Mouse (Mus musculus) heart, postnatal 0 days (tissue): ENCODE results near the gene Msh2. TPM values are rescaled to one million over a fixed set of nuclear protein-coding genes. Genes with fewer than 3 reads are reported as not detected.

Experiments
- ATAC-seq: fragments of 200-750 bp; cut with Nextera tagmentation; 2 replicates; pipeline ENCODE4 v1.8.0; 2017; ENCODE audit warnings: low read depth, moderate number of reproducible peaks, moderate library complexity; ENCODE audit not compliant: insufficient read depth
- DNase-seq: peaks from one replicate; pipeline ENCODE4 v3.0.0-alpha.2; 2016; ENCODE audit warnings: low spot score
- H3K27ac ChIP-seq: fragments of 300-500 bp; sonication (generic); 2 replicates; pipeline ENCODE4 v1.5.1; 2014; ENCODE audit warnings: low read depth, mild to moderate bottlenecking
- H3K27me3 ChIP-seq: fragments of 300-500 bp; sonication (generic); 2 replicates; pipeline ENCODE4 v1.6.1; 2014; ENCODE audit warnings: low read length, mixed read lengths; ENCODE audit not compliant: control insufficient read depth, insufficient read depth
- H3K36me3 ChIP-seq: fragments of 300-500 bp; sonication (generic); replicated peaks from 2 replicates; pipeline ENCODE4 v1.6.1; 2014; ENCODE audit warnings: low read length, mixed read lengths; ENCODE audit not compliant: control insufficient read depth, insufficient read depth
- H3K4me1 ChIP-seq: fragments of 300-500 bp; sonication (generic); 2 replicates; pipeline ENCODE4 v1.6.1; 2014; ENCODE audit warnings: antibody characterized with exemption; ENCODE audit not compliant: control insufficient read depth, insufficient read depth
- H3K4me2 ChIP-seq: fragments of 300-500 bp; sonication (generic); 2 replicates; pipeline ENCODE4 v1.6.1; 2014; ENCODE audit warnings: low read depth, mild to moderate bottlenecking, low read length, moderate library complexity
- H3K4me3 ChIP-seq: fragments of 300-500 bp; sonication (generic); 2 replicates; pipeline ENCODE4 v1.5.1; 2014; ENCODE audit warnings: low read depth, low read length
- H3K9ac ChIP-seq: fragments of 300-500 bp; sonication (generic); replicated peaks from 2 replicates; pipeline ENCODE4 v1.6.1; 2014; ENCODE audit warnings: low read depth, low read length, mixed read lengths
- H3K9me3 ChIP-seq: fragments of 300-500 bp; sonication (generic); replicated peaks from 2 replicates; pipeline ENCODE4 v1.6.1; 2016; ENCODE audit warnings: low read length; ENCODE audit not compliant: control insufficient read depth
- CTCF ChIP-seq: IDR thresholded peaks from 2 replicates; pipeline ENCODE4 v1.5.1; 2016; ENCODE audit warnings: antibody characterized with exemption, control low read depth, low read depth
- EP300 ChIP-seq: IDR thresholded peaks from 2 replicates; pipeline ENCODE4 v1.6.1; 2016; ENCODE audit warnings: antibody characterized with exemption, low read depth
- WGBS: fragments of 180-500 bp; shearing (Covaris S2); extraction: QIAGEN DNeasy Blood & Tissue Kit; methylation state at CpG from one replicate; pipeline ENCODE4 v1.1.7; 2014; 5-methylcytosine and 5-hydroxymethylcytosine counted together
- polyA plus RNA-seq: library from polyadenylated mRNA; unstranded; fragments of >200 nt; fragmentation: Nextera tagmentation; extraction: Ambion mirVana; gene quantifications from 2 replicates; pipeline ENCODE4 v1.2.1, GENCODE M21; 2015
- total RNA-seq: library from RNA; depleted of rRNA; stranded (reverse); fragments of >200 nt; gene quantifications from 2 replicates; pipeline ENCODE4 v1.2.3, GENCODE M21; 2014; ENCODE audit warnings: low replicate concordance; rRNA removed

The Msh2 gene
- total RNA-seq = 18.8 and 21.8 TPM in 2 replicates
- 18.7 and 20.9 TPM in 2 replicates for polyA plus RNA-seq

- ATAC-seq (peak; percentile 99), DNase-seq (peak; percentile 98)
- Histone ChIP-seq H3K4me3 (peak within 1 kb of the TSS; percentile 84), H3K9ac (peak within 1 kb of the TSS; percentile 71), H3K4me1 (0 out of 2 replicates have a peak, but pooled peaks cover 11% of the 10 kb centered on the region), H3K27me3 (no peaks in the 10 kb centered on the region), H3K9me3 (no peaks in the 10 kb centered on the region), H3K4me2 (peak within 1 kb of the TSS; percentile 92), H3K36me3 (no peaks in the 10 kb centered on the region), H3K27ac (peak within 1 kb of the TSS; percentile 80)
- no peak for TF ChIP-seq EP300
- TF ChIP-seq CTCF = no peak
- WGBS = under 1% methylated on average over 43 of the region's 44 CpGs
Observed at GRCm38 (mm10) chr17:87671890-87672660, at the start of gene Msh2. TSS of gene Msh2 (plus strand) at chr17:87672330.

DNA sequence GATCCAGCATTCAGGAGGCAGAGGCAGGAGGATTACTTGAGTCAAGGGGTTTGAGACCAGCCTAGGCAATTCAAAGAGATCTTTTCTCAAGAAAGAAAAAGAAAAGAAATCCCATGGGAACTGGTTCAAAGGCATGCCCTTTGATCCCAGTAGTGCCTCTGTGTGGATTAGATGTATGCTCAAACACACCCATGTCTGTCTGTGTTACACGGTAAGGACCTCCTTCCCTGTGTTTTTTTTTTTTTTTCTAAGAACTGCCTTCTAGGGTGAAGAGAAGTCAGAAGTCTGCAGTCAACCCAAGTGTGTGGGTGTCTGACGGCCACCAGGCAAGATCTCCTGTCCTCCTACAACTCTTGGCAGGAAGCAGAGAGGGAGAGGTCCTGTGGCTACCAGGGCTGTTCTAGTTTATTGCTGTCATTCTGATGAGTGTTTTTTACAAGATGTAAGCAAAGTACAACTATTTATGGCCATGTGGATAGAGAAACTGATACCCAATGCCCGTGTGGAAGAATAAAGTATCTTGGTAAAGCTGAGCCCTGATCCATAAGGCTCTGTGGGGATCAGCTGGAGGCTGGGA, 46.5 kb upstream of the Msh2 start:
- Histone ChIP-seq H3K4me1 (no peaks in the 10 kb centered on the region), H3K36me3 (no peaks in the 10 kb centered on the region), H3K4me3 (no peak overlapping the region), H3K27ac (no peak overlapping the region), H3K9me3 (no peaks in the 10 kb centered on the region), H3K9ac (no peak overlapping the region), H3K4me2 (no peak overlapping the region), H3K27me3 (no peaks in the 10 kb centered on the region)
- no peak for ATAC-seq
- 49% methylated on average over 3 of the region's 3 CpGs for WGBS
- no peak for DNase-seq
- TF ChIP-seq EP300 (no peak), CTCF (no peak)

- H3K4me1 ChIP-seq = no peaks in the 10 kb centered on the region
- H3K4me3 ChIP-seq = no peak overlapping the region
- ATAC-seq (no peak), DNase-seq (no peak)
- TF ChIP-seq CTCF = no peak
- TF ChIP-seq EP300 = no peak
- H3K4me2 ChIP-seq = no peak overlapping the region
- H3K27ac ChIP-seq = no peak overlapping the region
- H3K9me3 ChIP-seq = no peaks in the 10 kb centered on the region
- no peaks in the 10 kb centered on the region for H3K27me3 ChIP-seq
- WGBS = 82% methylated on average over 5 of the region's 5 CpGs
- no peak overlapping the region for H3K9ac ChIP-seq
- H3K36me3 ChIP-seq = no peaks in the 10 kb centered on the region
Observed at GRCm38 (mm10) chr17:87628144-87628543, 44.0 kb upstream of the Msh2 start.

- no peak overlapping the region for H3K4me3 ChIP-seq
- H3K36me3 ChIP-seq = no peaks in the 10 kb centered on the region
- 68% methylated on average over 7 of the region's 7 CpGs for WGBS
- no peaks in the 10 kb centered on the region for H3K4me1 ChIP-seq
- H3K27ac ChIP-seq = no peak overlapping the region
- H3K27me3 ChIP-seq = no peaks in the 10 kb centered on the region
- no peak for ATAC-seq
- TF ChIP-seq CTCF (no peak), EP300 (no peak)
- H3K9me3 ChIP-seq = no peaks in the 10 kb centered on the region
- no peak for DNase-seq
- no peak overlapping the region for H3K9ac ChIP-seq
- no peak overlapping the region for H3K4me2 ChIP-seq
Observed at GRCm38 (mm10) chr17:87628706-87629105, 43.4 kb upstream of the Msh2 start.

DNA sequence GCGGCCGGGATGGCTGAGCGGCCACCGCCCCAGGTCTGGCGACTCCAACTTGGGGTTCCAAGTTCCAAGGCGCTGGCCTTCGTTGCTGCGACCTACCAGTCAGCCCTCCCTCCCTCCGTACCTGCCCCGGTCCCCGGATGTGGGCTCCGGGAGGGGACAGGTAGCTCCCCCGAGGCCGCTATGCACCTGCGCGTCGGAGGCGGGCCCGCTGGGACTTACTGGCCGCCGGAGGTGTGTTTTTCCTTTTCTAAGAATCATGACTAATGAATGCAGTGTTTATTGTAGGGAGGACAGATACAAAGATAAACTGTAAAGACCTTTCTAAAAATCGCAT, 35.1 kb upstream of the Msh2 start:
- H3K9me3 ChIP-seq = no peaks in the 10 kb centered on the region
- TF ChIP-seq EP300 (no peak), CTCF (no peak)
- no peaks in the 10 kb centered on the region for H3K36me3 ChIP-seq
- H3K4me3 ChIP-seq = peak overlapping the region; percentile 61
- peak overlapping the region; percentile 98 for H3K4me2 ChIP-seq
- H3K27me3 ChIP-seq = peaks cover 34% of the 10 kb centered on the region
- DNase-seq (no peak), ATAC-seq (no peak)
- no peak overlapping the region for H3K27ac ChIP-seq
- H3K9ac ChIP-seq = no peak overlapping the region; the same call in 1 of the 2 replicates
- peaks cover 10% of the 10 kb centered on the region; the same call in 1 of the 2 replicates for H3K4me1 ChIP-seq
- WGBS = 9% methylated on average over 22 of the region's 22 CpGs
